Mouse (Mus musculus): ENCODE results near the gene Szrd1.

Gene Szrd1

DNA sequence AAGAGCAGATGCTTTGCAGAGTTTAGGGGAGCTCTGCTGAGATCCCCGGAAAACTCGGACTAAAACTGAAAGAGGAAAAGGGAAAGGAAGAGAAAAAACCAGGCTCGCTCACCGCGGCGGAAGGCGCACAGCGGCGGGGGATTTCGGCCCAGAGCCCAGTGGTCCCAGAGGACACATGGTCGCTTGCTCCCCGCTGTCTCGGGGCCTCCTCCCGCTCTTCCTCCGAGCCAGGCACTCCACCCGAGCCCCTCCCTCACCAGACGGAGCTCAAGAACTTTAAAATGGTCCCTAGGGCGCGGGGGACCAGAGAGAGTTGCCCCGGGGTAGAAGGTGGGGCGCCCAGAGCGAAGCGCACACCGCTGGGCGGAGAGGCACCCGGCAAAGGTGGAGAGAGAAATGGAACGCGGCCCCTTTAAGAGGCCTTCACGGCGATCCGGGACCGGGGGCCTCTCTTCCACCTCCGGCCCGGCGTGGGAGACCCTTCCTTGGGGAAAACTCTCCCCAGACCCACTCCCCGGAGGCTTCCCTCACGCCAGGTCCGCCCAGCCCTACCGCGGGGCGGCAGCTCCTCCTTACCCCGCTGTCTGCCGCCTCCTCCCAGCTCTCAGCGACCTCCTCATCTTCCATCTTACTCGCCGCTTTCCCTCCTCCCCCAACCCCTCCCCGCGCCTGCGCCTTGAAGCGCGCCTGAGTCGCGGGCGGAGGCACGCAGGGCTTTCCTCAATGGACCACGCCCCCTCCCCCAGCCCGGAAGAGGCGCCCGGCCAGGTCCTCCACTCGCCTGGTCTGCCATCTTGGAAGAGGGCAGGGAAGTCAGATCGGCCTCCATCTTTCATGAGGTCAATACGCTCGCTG, at the start of gene Szrd1:
Gene Szrd1 (minus strand): TSS at position 660 of the 855 bp plus-strand sequence.
- DNase-seq = peak; percentile 99

GRCm38 (mm10) chr4:141186923-141187836, 47.6 kb upstream of the Szrd1 start:
- no peak for DNase-seq

DNA sequence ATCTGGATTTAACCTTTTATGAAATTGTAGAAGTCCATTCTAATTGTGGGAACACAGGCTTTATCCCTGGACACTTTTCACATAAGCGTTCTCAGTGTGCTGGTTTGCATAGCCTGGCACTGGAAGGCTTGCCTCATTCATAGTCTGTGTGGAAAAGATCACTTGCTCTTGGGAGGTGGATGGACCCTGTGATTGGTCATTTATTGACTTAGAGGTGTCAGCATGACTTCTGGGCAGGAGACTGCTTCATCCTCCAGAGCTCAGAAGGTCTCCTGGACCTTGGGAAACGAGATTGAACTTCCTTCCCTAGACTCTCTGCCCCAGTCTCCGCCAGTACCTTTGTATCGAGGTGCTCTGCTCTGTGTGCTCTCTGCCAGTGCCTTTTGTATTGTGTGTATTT, 44.9 kb upstream of the Szrd1 start:
- no peak for DNase-seq

DNA sequence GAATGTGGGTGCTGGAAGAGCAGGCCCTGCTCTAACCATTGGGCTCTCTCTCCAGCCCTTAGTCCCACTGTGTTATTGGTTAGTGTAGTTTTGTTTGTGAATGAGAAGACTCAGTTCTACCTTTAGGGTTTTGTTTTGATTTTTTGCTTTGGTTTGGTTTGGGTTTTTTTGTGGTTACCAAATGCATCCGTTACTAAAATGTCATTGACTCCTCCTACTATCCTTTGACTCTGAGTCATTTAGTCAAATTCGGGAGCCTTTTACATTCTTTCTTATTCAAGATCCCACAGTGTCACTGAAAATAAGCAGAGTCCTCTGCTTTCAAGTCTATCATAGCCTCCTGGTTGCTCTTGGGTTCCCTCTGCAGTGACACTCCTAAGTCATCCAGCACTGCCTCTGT, 44.4 kb upstream of the Szrd1 start:
- no peak for DNase-seq

- DNase-seq = no peak
These were observed 42.4 kb upstream of the Szrd1 start for GRCm38 (mm10) chr4:141181981-141182380.

- DNase-seq = no peak
These were observed 41.3 kb upstream of the Szrd1 start for GRCm38 (mm10) chr4:141180831-141181230.

- DNase-seq = no peak
These were observed 38.9 kb upstream of the Szrd1 start for GRCm38 (mm10) chr4:141178500-141178899.

DNA sequence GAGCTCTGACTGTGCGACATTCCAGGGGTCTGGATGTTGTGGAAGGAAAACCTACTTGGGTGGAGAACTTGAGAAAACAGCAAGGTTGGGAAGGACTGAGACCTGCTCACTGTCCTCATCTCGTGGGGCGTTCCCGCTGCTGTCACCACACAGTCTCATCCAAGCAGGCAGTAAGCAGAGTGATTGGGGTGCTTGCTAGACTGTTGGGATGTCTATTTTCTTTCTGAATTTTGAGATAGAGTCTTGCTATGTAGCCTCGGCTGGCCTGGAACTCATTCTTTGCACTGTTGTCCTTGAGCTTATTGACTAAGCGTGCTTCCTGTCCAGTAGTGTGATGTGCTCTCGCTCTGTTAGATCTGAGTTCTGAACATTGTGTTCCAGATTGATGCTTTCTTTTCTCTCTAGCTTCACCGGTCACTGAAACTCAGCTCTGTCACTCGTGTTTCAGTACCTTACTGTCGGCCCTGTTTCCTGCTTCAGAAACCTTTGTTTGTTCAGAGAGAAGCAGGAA, 36.8 kb upstream of the Szrd1 start:
- no peak for DNase-seq

GRCm38 (mm10) chr4:141175783-141176182, 36.2 kb upstream of the Szrd1 start:
- DNase-seq = no peak

- no peak for DNase-seq
These were observed 32.5 kb upstream of the Szrd1 start for GRCm38 (mm10) chr4:141172121-141172520.

DNA sequence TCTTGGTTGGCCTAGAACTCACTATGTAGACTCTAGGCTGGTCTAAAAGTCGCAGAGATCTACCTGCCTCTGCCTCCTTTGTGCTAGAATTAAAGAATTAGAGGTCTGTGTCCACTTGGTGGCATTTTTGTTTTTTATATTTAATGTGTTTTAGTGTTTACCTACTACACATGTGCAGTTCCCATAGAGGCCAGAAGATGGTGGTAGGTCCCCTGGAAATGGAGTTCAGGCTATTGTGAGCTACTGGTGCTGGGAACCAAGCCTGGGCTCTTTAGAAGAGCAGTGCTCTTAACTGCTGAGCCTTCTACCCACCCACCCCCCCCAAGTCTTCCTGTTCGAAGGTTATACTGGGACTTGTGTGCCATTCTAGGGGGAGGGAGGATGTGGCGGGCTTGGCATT, 27.6 kb upstream of the Szrd1 start:
- DNase-seq = no peak

DNA sequence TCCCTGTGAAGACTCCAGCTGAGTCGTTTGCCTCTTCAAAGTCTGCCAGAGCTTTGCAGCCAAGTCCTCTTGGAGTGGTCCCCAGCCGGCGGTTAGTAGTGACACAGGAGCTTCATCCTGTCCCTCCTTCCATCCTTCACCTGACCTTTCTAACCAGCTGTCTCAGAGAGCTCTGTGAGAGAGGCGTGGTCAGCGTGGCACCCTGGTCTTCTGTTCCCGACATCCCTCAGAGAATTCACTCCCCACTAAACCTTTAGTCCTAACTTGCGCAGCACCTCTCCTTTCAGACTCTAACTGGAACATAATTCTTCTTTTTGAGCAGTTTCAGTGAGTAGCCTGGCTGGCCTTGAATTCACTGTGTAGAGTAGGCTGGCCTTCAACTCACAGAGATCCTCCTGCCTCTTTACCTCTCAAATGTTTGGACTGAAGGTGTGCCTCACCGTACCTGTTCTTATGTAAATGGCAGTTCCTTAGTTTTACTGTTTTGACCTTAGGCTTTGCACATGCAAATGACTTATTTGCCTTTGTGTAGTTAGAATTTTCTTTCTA, 26.2 kb upstream of the Szrd1 start:
- no peak for DNase-seq

DNA sequence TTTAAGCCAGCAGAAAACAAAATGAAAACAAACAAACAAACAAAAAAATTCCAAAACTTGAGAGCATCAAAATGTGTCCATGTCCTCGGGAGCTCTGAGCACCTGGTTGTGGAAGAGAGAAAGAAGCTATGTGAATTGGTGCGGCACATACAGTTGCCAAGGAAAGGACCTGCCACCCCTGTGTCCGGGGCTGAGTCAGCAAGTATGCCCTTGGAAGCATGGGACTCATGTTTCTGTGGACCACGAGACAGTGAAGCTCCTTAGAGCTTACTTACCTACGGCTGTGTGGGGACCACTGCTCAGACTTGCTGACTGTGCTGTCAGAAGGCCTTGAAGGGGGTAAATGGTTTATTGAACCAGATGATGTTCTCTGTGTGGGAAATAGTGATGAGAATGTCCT, 24.2 kb upstream of the Szrd1 start:
- no peak for DNase-seq

- no peak for DNase-seq
These were observed 22.2 kb upstream of the Szrd1 start for GRCm38 (mm10) chr4:141161699-141162208.

DNA sequence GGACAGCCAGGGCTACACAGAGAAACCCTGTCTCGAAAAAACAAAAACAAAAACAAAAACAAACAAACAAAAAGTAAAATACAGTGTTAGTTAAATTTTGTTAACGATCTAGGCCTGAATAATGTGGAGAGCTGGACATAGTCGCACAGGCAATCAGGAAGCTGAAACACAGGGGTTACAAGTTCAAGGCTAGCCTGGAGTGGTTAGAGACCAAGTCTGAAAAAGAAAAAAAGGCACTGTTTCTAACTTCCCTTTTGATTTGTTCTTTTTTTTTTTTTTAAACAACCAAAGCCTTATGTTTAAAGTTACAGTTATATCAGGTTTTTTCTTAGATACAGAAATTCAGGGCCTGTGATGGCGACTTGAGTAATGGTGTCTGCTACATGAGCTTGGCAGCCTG, 20.6 kb upstream of the Szrd1 start:
- DNase-seq = no peak

GRCm38 (mm10) chr4:141159666-141160065, 20.1 kb upstream of the Szrd1 start:
- no peak for DNase-seq

- no peak for DNase-seq
These were observed 19.5 kb upstream of the Szrd1 start for GRCm38 (mm10) chr4:141159093-141159492.

GRCm38 (mm10) chr4:141158609-141159008, 19.0 kb upstream of the Szrd1 start:
- DNase-seq = no peak

- no peak for DNase-seq
These were observed 17.9 kb upstream of the Szrd1 start for GRCm38 (mm10) chr4:141157485-141157884.

- DNase-seq = no peak
These were observed 9.5 kb upstream of the Szrd1 start for GRCm38 (mm10) chr4:141149116-141149515.

DNA sequence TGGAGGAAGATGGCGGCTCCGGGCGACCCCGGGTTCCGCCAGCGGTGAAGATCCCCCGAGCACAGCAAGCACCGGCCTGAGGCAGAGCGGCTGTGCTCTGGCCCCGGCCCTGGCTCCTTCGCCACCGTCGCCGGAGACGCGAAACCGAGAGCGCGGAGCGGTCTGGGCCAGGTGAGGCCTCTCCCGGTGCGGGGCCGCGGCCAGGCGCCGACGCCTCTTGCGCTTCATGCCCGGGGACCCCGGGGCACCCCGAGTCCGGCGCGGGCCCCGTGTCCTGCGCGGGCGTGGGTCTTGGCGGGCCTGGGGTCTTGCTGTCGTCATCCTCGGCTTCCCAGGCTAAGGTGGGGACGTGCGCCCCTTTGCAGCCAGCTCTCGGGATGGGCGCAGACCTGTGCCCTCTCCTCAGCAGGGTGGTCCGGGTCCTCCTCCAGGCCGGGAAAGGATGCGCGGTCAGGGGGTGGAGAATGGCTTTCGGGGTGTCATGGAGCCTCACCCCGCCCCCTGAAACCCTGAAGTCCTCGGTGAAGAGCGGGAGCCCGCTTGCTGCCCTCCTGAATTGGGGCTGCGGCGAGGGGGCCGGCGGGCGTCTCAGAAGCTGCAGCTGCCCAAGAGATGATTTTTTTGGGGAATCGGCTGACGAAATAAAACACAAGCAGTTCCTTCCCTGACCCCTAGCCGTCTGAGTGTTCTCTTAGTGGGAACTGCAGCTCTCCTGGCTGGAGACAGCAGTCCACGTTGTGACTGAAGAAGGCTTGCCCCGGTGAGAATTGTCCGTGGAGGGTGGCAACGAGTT, 8.6 kb upstream of the Szrd1 start:
- peak in 1 of 2 experiments; percentile 45 for DNase-seq
